Mouse (Mus musculus): Measurements from ENCODE around the gene Nfs1.

DNA sequence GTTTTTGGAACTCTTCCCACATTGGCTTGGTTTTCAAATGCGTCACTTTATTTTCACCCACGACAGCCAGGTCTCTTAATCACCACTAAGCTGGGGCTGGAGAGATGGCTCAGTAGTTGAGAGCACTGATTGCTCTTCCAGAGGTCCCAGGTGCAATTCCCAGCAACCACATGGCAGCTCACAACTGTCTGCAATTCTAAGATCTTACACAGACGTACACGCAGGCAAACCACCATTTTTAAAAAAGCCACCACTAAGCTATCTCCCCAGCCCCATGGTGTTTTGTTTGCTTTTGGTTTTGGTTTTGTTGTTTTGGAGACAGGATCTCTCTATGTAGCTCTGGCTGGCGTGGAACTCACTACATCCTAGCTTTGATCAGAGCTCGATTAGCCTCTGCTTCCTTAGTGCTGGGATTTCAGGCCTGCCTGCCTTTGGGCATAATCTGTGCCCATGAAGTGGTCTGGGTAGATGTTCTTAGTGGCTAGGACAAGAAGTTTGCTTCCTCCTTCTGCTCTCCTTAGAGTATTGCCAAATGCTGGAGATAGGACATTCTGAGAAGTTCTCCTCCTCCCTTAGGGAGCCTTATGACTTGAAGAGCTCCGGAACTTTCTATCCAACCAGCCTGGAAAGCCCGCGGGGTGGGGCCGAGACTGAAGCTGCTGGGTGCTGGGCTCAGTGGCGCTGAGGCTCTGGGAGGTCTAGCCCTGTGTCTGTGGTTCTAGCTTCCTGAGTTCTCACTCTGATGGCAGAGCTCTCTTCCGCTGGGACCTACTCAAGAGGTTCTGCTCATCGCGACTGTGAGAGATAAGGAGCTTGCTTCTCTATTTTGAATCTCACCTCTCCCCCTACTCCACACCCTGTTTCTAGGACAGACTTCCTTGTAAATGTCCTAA lies 46.3 kb upstream of the Nfs1 start:
- no peak for TF ChIP-seq CTCF (conservative IDR thresholded peaks at IDR 0.05; ENCODE audit: insufficient read depth, insufficient read length, low read depth, low read length)
- no peak for TF ChIP-seq POLR2A (IDR thresholded peaks at IDR 0.05; ENCODE audit: low read depth, low read length)

All from kidney, adult 2 months (tissue).